Mouse (Mus musculus) MEL (cell line): ENCODE measurements around the gene Surf4. TPM values are rescaled to one million over a fixed set of nuclear protein-coding genes. Genes with fewer than 3 reads are reported as not detected.
A peak's percentile ranks its signal among the peaks of the same experiment; 100 is the strongest.

Experiments
- DNase-seq: peaks from one replicate; pipeline ENCODE4 v3.0.0; 2011; ENCODE audit warnings: low read depth, low spot score
- H3K27ac ChIP-seq: 2 replicates; pipeline ENCODE4 v1.5.1; 2012; ENCODE audit warnings: low read depth, mild to moderate bottlenecking, control low read depth, low read length, moderate library complexity; ENCODE audit not compliant: control insufficient read depth
- H3K27me3 ChIP-seq, 2 experiments: fragments of 150-350 bp in 1 of 2; sonication (generic) in 1 of 2; 2 replicates each; pipeline ENCODE4 v1.6.1; 2012; ENCODE audit warnings: low read length in 2 of 2, mild to moderate bottlenecking in 2 of 2, improper control_type of control experiment in 1 of 2, moderate library complexity in 1 of 2; ENCODE audit not compliant: insufficient read depth in 2 of 2, control insufficient read depth in 1 of 2
- H3K36me3 ChIP-seq, 2 experiments: 2 replicates each; pipeline ENCODE4 v1.6.1; 2012 to 2014; ENCODE audit warnings: low read length in 2 of 2, improper control_type of control experiment in 1 of 2, inconsistent platforms in 1 of 2, mild to moderate bottlenecking in 1 of 2; ENCODE audit not compliant: insufficient read depth in 2 of 2, control insufficient read depth in 1 of 2
- H3K4me1 ChIP-seq, 2 experiments: fragments of 150-350 bp in 1 of 2; sonication (generic) in 1 of 2; 2 replicates each; pipeline ENCODE4 v1.6.1; 2012; ENCODE audit warnings: low read length in 2 of 2, improper control_type of control experiment in 1 of 2, mild to moderate bottlenecking in 1 of 2; ENCODE audit not compliant: insufficient read depth in 2 of 2, control insufficient read depth in 1 of 2
- H3K4me3 ChIP-seq, 2 experiments: fragments of 150-350 bp in 1 of 2; sonication (generic) in 1 of 2; 2 replicates each; pipeline ENCODE4 v1.5.1; 2012; ENCODE audit warnings: low read depth in 2 of 2, low read length in 2 of 2, mild to moderate bottlenecking in 2 of 2, moderate library complexity in 2 of 2, control low read depth in 1 of 2, improper control_type of control experiment in 1 of 2; ENCODE audit not compliant: control insufficient read depth in 1 of 2, insufficient read depth in 1 of 2
- H3K79me2 ChIP-seq: 2 replicates; pipeline ENCODE4 v1.6.1; 2012; ENCODE audit warnings: mild to moderate bottlenecking, low read length, moderate library complexity; ENCODE audit not compliant: control insufficient read depth, poor library complexity, insufficient read depth
- H3K9ac ChIP-seq: 2 replicates; pipeline ENCODE4 v1.6.1; 2012; ENCODE audit warnings: low read depth, mild to moderate bottlenecking, control low read depth, low read length, moderate library complexity; ENCODE audit not compliant: control insufficient read depth, poor library complexity, severe bottlenecking
- H3K9me3 ChIP-seq: fragments of 150-350 bp; sonication (generic); replicated peaks from 2 replicates; pipeline ENCODE4 v1.6.1; 2012; ENCODE audit warnings: mild to moderate bottlenecking, low read length, improper control_type of control experiment, moderate library complexity; ENCODE audit not compliant: insufficient read depth
- BHLHE40 ChIP-seq: IDR thresholded peaks from 2 replicates; pipeline ENCODE4 v1.6.1; 2012; ENCODE audit warnings: low read depth, mild to moderate bottlenecking, inconsistent platforms, low read length, improper control_type of control experiment, borderline replicate concordance
- CHD1 ChIP-seq: IDR thresholded peaks from 2 replicates; pipeline ENCODE4 v1.6.1; 2012; ENCODE audit warnings: low read depth, mild to moderate bottlenecking, inconsistent platforms, low read length, improper control_type of control experiment
- CHD2 ChIP-seq: IDR thresholded peaks from 2 replicates; pipeline ENCODE4 v1.6.1; 2011; ENCODE audit warnings: low read length, improper control_type of control experiment
- CTCF ChIP-seq, 3 experiments: IDR thresholded peaks in 2 of 3; conservative IDR thresholded peaks in 1 of 3; 2 replicates each; pipeline ENCODE4 v1.5.1; 2011 to 2012; ENCODE audit warnings: low read length in 3 of 3, low read depth in 2 of 3, mild to moderate bottlenecking in 2 of 3, improper control_type of control experiment in 1 of 3, inconsistent platforms in 1 of 3, mixed read lengths in 1 of 3, moderate library complexity in 1 of 3; ENCODE audit not compliant: control insufficient read depth in 1 of 3, insufficient read depth in 1 of 3, poor library complexity in 1 of 3, severe bottlenecking in 1 of 3
- ELF1 ChIP-seq: IDR thresholded peaks from 2 replicates; pipeline ENCODE4 v1.6.1; 2014; ENCODE audit warnings: low read depth, mild to moderate bottlenecking, inconsistent platforms, low read length, improper control_type of control experiment, moderate library complexity
- EP300 ChIP-seq, 2 experiments: IDR thresholded peaks; 2 replicates each; pipeline ENCODE4 v1.6.1; 2011; ENCODE audit warnings: improper control_type of control experiment in 2 of 2, low read length in 2 of 2, low read depth in 1 of 2, mild to moderate bottlenecking in 1 of 2
- ETS1 ChIP-seq: IDR thresholded peaks from 2 replicates; pipeline ENCODE4 v1.6.1; 2012; ENCODE audit warnings: low read depth, mild to moderate bottlenecking, inconsistent platforms, low read length, improper control_type of control experiment, moderate library complexity
- GABPA ChIP-seq: IDR thresholded peaks from 2 replicates; pipeline ENCODE4 v1.6.1; 2012; ENCODE audit warnings: low read depth, mild to moderate bottlenecking, inconsistent platforms, low read length, improper control_type of control experiment, moderate library complexity
- HCFC1 ChIP-seq: IDR thresholded peaks from 2 replicates; pipeline ENCODE4 v1.6.1; 2012; ENCODE audit warnings: low read depth, mild to moderate bottlenecking, inconsistent platforms, low read length, improper control_type of control experiment, moderate library complexity
- MAFK ChIP-seq: IDR thresholded peaks from 2 replicates; pipeline ENCODE4 v1.6.1; 2011; ENCODE audit warnings: low read depth, mild to moderate bottlenecking, low read length, improper control_type of control experiment, borderline replicate concordance
- MAX ChIP-seq: IDR thresholded peaks from 2 replicates; pipeline ENCODE4 v1.6.1; 2011; ENCODE audit warnings: low read length, improper control_type of control experiment
- MAZ ChIP-seq: IDR thresholded peaks from 2 replicates; pipeline ENCODE4 v1.6.1; 2012; ENCODE audit warnings: low read depth, mild to moderate bottlenecking, inconsistent platforms, low read length, improper control_type of control experiment
- MXI1 ChIP-seq: IDR thresholded peaks from 2 replicates; pipeline ENCODE4 v1.6.1; 2011; ENCODE audit warnings: mild to moderate bottlenecking, low read depth, low read length, improper control_type of control experiment
- MYB ChIP-seq: IDR thresholded peaks from 2 replicates; pipeline ENCODE4 v1.6.1; 2011; ENCODE audit warnings: mild to moderate bottlenecking, low read depth, low read length, improper control_type of control experiment
- NELFE ChIP-seq: IDR thresholded peaks from 2 replicates; pipeline ENCODE4 v1.6.1; 2011; ENCODE audit warnings: low read depth, low read length, improper control_type of control experiment
- NRF1 ChIP-seq: IDR thresholded peaks from 2 replicates; pipeline ENCODE4 v1.6.1; 2014; ENCODE audit warnings: low read depth, mild to moderate bottlenecking, inconsistent platforms, low read length, improper control_type of control experiment, moderate library complexity; ENCODE audit not compliant: poor library complexity, insufficient read depth, severe bottlenecking
- POLR2A ChIP-seq, 2 experiments: IDR thresholded peaks; 2 replicates each; pipeline ENCODE4 v1.6.1; 2011 to 2012; ENCODE audit warnings: low read length in 2 of 2, mild to moderate bottlenecking in 2 of 2, control low read depth in 1 of 2, improper control_type of control experiment in 1 of 2, low read depth in 1 of 2, moderate library complexity in 1 of 2; ENCODE audit not compliant: control insufficient read depth in 1 of 2, insufficient read depth in 1 of 2, poor library complexity in 1 of 2
- POLR2AphosphoS2 ChIP-seq: IDR thresholded peaks from 2 replicates; pipeline ENCODE4 v1.6.1; 2011; ENCODE audit warnings: low read length, improper control_type of control experiment
- POLR2AphosphoS5 ChIP-seq: IDR thresholded peaks from 2 replicates; pipeline ENCODE4 v1.6.1; 2012; ENCODE audit warnings: low read depth, borderline replicate concordance, mild to moderate bottlenecking, inconsistent platforms, low read length, moderate library complexity, mixed read lengths
- TBP ChIP-seq: IDR thresholded peaks from 2 replicates; pipeline ENCODE4 v1.8.0; 2011; ENCODE audit warnings: low read depth, low read length, improper control_type of control experiment
- TCF12 ChIP-seq: IDR thresholded peaks from 2 replicates; pipeline ENCODE4 v1.6.1; 2014; ENCODE audit warnings: low read depth, mild to moderate bottlenecking, inconsistent platforms, low read length, improper control_type of control experiment, moderate library complexity
- UBTF ChIP-seq: IDR thresholded peaks from 2 replicates; pipeline ENCODE4 v1.6.1; 2012; ENCODE audit warnings: low read depth, mild to moderate bottlenecking, inconsistent platforms, low read length, improper control_type of control experiment, moderate library complexity, borderline replicate concordance; ENCODE audit not compliant: insufficient read depth
- USF1 ChIP-seq: IDR thresholded peaks from 2 replicates; pipeline ENCODE4 v1.6.1; 2014; ENCODE audit warnings: low read depth, mild to moderate bottlenecking, inconsistent platforms, low read length, improper control_type of control experiment, moderate library complexity
- USF2 ChIP-seq, 2 experiments: IDR thresholded peaks; 2 replicates each; pipeline ENCODE4 v1.6.1; 2011 to 2012; ENCODE audit warnings: improper control_type of control experiment in 2 of 2, low read length in 2 of 2, borderline replicate concordance in 1 of 2, inconsistent platforms in 1 of 2, low read depth in 1 of 2, mild to moderate bottlenecking in 1 of 2; ENCODE audit not compliant: insufficient read depth in 1 of 2
- ZC3H11A ChIP-seq: IDR thresholded peaks from 2 replicates; pipeline ENCODE4 v1.6.1; 2012; ENCODE audit warnings: low read depth, mild to moderate bottlenecking, inconsistent platforms, low read length, improper control_type of control experiment
- ZKSCAN1 ChIP-seq: IDR thresholded peaks from 2 replicates; pipeline ENCODE4 v1.6.1; 2012; ENCODE audit warnings: low read depth, mild to moderate bottlenecking, inconsistent platforms, low read length, improper control_type of control experiment, moderate library complexity
- ZMIZ1 ChIP-seq: IDR thresholded peaks from 2 replicates; pipeline ENCODE4 v1.6.1; 2012; ENCODE audit warnings: low read depth, mild to moderate bottlenecking, inconsistent platforms, low read length, improper control_type of control experiment, moderate library complexity
- ZNF384 ChIP-seq: IDR thresholded peaks from 2 replicates; pipeline ENCODE4 v1.6.1; 2012; ENCODE audit warnings: low read depth, mild to moderate bottlenecking, inconsistent platforms, low read length, improper control_type of control experiment
- polyA plus RNA-seq, 2 experiments: library from polyadenylated mRNA; stranded (reverse) in 1 of 2; unstranded in 1 of 2; fragments of >175 nt in 1 of 2; fragments of >200 nt in 1 of 2; gene quantifications; 2 replicates each; pipeline versions ENCODE4 v1.2.1 to v1.2.4; 2012; ENCODE audit warnings: low replicate concordance in 2 of 2, low read depth in 1 of 2; ENCODE audit not compliant: insufficient read length in 2 of 2, insufficient read depth in 1 of 2, missing spikeins in 1 of 2
- total RNA-seq: library from RNA; depleted of rRNA; stranded (reverse); fragments of 300-350 nt; gene quantifications from 2 replicates; pipeline ENCODE4 v1.2.3, GENCODE M21; 2012; rRNA removed

The Surf4 gene
- total RNA-seq = 152 and 158 TPM in 2 replicates
- polyA plus RNA-seq = 100 to 1,000 TPM in 1 of 2 experiments, not detected in 1; 252 TPM

DNA sequence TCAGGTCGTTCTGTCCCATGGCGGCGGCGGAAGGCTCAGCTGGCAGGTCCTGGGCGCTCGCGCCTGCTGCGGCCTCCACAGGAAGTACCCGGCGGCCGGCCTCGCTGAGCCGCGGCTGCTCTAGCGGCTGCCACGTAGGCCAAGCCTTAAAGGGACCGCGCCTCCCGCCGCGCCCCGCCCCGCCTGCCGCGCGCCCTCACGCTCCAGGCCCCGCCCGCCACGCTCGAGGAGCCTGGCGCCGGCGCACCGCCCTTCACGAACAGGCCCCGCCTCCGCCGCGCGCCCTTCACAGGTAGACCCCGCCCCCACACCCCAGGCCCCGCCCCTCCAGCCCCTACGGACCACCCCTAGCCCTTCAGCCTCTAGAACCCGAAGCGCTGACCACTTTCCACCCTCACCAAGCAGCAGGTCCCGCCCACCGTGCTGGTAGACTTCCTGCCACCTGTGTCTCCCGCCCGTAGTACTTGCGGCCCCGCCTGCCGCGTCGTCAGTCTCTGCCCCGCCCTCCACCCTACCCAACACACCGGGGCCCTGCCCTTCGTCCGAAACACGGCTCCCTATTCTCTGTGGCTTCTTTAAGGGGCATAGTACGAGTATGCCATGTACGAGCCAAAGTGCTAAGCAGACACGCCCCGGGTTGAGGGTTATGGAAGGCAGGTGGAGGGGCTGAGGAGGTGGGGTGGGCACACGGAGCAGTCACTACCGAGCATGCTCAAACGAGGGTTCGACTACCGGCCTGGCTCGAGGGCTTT is at the start of gene Surf4, which contains the start of gene Stkld1:
Surf4 (minus strand) TSS at position 625 of the 752 bp plus-strand sequence.
Stkld1 (plus strand) TSS at position 744 of the 752 bp plus-strand sequence.
- H3K9me3 ChIP-seq = no peaks in the 10 kb centered on the region
- H3K4me1 ChIP-seq = peaks cover 19 to 46% of the 10 kb centered on the region in 2 experiments
- TF ChIP-seq MAX (peak; percentile 39; the same call in 1 of the 2 replicates), MYB (no peak), HCFC1 (peak; percentile 76), CTCF (IDR thresholded peaks at IDR 0.05 in 2 of 3, conservative IDR thresholded peaks at IDR 0.05 in 1 of 3; ENCODE audit: control insufficient read depth in 1 of 3, insufficient read depth in 1 of 3, low read depth in 2 of 3, low read length in 3 of 3, poor library complexity in 1 of 3, severe bottlenecking in 1 of 3) (no peak), MAFK (no peak), ZMIZ1 (peak; percentile 84), USF1 (0 out of 2 replicates have a peak, but pooled peaks have one; percentile 3), ZC3H11A (no peak), POLR2AphosphoS5 (no peak), EP300 (IDR thresholded peaks at IDR 0.05; ENCODE audit: low read depth in 1 of 2, low read length in 2 of 2) (no peak), ZNF384 (no peak), BHLHE40 (no peak), TCF12 (peak; percentile 36; the same call in 1 of the 2 replicates), POLR2A (IDR thresholded peaks at IDR 0.05; ENCODE audit: control insufficient read depth in 1 of 2, insufficient read depth in 1 of 2, low read depth in 1 of 2, low read length in 2 of 2, poor library complexity in 1 of 2) (peak; percentile 73 to 97), NRF1 (peak; percentile 63), ZKSCAN1 (no peak), ELF1 (peak; percentile 48; the same call in 1 of the 2 replicates), POLR2AphosphoS2 (peak; percentile 88), NELFE (peak; percentile 72), CHD1 (no peak), CHD2 (no peak), TBP (0 out of 2 replicates have a peak, but pooled peaks have one; percentile 31), MAZ (peak; percentile 85), UBTF (0 out of 2 replicates have a peak, but pooled peaks have one; percentile 75), GABPA (no peak), ETS1 (no peak; the same call in 1 of the 2 replicates), MXI1 (peak; percentile 62), USF2 (IDR thresholded peaks at IDR 0.05; ENCODE audit: borderline replicate concordance in 1 of 2, insufficient read depth in 1 of 2, low read depth in 1 of 2, low read length in 2 of 2) (no peak)
- H3K36me3 ChIP-seq = peaks cover 5 to 38% of the 10 kb centered on the region in 2 experiments; a peak in 3 of 4 replicates
- H3K27me3 ChIP-seq = no peaks in the 10 kb centered on the region
- H3K79me2 ChIP-seq = peaks cover 45% of the 10 kb centered on the region
- H3K27ac ChIP-seq = peak within 1 kb of the TSS; percentile 69
- H3K4me3 ChIP-seq = peak within 1 kb of the TSS; percentile 93 to 99
- peak; percentile 97 for DNase-seq
- peak within 1 kb of the TSS; percentile 94 for H3K9ac ChIP-seq
